Mouse (Mus musculus) bone marrow macrophage, adult 2 months (primary cell): ENCODE results near the gene Macf1.

Experiments used
- CTCF ChIP-seq: IDR thresholded peaks from 2 replicates; pipeline ENCODE4 v1.5.1; 2012; ENCODE audit warnings: low read depth, mild to moderate bottlenecking, low read length, moderate library complexity
- POLR2A ChIP-seq: IDR thresholded peaks from 2 replicates; pipeline ENCODE4 v1.6.1; 2012; ENCODE audit warnings: mild to moderate bottlenecking, low read depth, low read length, borderline replicate concordance

GRCm38 (mm10) chr4:123392187-123392586 lies 292.0 kb downstream of the Macf1 start:
- TF ChIP-seq POLR2A (no peak), CTCF (peak; percentile 34; the same call in 1 of the 2 replicates)
